Mouse (Mus musculus): ENCODE measurements around the gene Fam57a.

Fam57a gene

DNA sequence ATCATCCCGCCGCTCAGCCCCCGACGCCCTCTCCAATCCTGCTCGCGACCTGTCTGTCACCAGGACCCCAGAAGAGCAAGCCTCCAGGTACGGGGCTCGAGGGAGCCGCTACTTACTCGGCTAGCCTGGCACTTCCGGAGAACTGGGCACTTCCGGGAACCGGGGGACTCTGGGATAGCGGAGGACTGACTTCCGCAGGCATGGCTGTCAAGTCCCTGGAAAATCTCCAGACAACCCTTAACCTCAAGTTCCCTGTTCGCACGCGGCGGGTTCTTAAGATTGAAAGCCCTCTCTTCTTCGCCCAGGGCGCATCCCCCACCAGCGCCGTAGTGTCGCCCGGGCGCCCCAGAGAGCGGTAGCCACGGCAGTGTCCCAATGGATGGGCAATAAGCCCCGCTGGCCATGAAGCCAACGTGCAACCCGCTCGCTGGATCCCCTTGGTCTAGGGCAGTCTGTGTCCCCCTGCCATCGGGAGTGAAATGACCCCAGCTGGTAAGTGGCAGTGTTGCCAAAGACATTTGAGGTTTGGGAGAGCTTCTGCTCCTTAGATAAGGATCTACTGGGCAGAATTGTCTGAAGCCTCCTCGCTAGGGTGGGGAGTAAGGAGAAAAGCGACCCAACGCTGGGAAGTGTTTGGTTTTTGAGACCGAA, at the start of gene Fam57a, which contains the start of gene Vps53:
Gene Fam57a (plus strand): TSS at position 177 of the 651 bp plus-strand sequence.
Gene Vps53 (minus strand): TSS at position 153 of the 651 bp plus-strand sequence.
- peak; percentile 75 for DNase-seq

- no peak for DNase-seq
These were observed 48.6 kb upstream of the Fam57a start for GRCm38 (mm10) chr11:76130859-76131258.

DNA sequence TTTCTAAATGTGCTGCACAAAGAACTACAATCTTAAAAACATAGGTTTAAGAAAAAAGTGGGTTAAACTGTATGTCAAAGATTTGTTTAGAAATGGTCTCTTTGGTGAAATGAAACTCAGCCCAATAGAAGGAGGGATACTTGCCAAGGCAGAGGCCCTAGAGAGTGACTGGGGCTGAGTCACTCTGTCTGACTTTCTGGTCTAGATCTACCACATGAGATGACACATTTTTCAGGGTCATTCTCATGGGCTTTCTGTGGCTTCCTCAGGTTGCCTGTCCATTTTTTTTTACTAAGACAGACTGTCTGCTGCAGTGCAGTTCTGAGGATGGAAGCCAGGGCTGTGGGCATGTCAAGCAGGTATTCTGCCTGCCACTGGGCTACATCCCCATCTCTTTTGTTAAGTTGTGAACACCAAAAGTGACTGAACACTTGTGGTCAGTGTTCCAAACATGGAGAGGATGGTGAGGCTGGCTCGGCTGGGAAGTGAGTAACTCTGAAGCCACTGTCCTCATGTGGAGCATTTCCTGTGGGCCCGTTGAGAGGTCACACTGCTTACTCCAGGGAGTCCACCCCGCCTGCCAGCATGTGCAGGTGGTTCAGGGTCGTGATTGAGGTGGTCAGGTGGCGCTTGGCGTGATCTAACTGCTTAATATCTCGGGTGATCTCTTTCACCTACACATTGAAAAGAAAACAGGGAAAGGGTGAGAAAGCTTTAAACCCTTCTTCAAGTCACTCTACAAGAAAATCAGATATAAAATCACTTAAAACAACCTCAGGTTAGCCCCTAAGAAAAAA, 43.6 kb upstream of the Fam57a start:
- DNase-seq = no peak

GRCm38 (mm10) chr11:76137996-76138395, 41.5 kb upstream of the Fam57a start:
- no peak for DNase-seq

GRCm38 (mm10) chr11:76144386-76144785, 35.1 kb upstream of the Fam57a start:
- DNase-seq = no peak

GRCm38 (mm10) chr11:76145169-76145568, 34.3 kb upstream of the Fam57a start:
- no peak for DNase-seq

DNA sequence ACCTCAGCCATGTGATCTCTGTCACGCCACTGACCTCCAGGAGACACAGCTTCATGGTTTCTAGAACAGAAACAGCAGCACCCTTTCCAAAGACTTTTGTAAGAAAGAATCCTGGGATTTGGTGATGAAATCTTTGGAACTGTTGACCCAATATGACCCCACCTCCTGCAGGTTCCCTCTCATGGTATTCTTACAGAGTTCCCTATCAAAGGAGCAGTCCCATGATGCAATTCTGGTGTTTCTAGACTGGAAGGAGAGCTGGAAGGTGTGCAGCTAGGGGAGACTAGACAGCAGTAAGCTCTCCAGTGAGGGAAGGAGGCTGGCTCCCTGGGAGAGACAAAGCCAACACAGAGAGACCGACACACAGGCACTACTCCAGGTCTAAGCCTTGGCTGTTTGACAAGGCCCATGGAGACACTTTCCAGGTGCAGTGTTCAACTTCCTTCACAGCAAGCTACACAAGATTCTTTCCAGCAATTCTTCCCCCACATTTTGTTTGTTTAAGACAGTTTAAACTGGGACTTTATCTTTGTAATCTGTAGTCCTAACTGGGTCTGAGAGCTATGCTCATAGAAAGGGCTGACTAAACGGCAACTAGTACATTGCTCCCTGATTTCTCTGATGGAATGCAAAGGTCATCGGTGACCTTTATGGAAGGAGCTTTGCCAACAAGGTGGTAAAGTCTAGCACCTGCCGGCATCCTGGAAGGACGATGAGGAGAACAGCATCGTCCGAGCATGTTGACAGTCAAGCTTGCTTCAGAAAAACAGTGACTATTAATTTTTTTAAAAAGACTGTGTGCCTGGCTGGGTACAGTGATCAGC, 33.1 kb upstream of the Fam57a start:
- DNase-seq = no peak

DNA sequence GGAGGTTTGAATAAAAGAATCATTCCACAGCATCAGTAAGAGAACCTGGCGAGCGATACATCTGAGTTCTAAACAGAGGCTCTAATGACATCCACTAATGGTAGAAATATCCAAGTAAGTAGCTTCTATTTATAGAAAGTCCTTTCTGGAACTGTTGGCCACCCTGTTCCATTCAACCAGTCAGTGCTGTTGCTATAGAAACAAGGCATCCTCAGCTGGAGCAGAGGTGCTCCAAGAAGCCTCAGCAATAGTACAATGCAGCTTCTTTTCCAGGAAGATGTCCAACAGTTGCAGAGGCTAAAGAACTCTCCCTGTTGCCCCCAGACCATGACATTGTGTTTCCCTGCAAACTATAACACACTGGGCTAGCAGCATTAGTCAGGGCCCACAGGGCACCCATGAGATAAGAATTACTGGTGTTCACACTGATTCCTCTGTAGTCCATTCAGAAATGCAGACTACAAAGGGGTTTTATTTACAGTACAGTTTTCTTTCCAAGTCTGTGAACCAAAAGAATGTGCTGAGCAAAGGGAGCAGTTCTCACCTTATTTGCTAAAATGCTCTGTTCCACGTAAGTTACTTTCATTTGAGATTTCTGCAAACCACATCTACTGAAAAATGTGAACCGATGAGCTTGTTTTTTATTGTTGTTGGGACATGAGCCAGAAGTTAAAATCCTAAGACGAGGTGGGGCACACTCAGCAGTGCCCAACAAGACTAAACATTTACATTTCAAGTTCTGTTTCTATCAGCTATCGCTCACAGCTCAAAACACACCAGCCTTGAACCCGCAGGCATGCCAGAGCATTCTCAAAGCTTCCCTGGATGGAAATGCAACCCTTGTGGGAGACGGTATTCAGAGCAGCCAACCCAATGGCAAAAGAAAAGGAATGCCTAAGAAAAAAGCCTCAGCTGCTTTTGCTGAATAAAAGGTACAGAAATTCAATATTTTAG, 31.1 kb upstream of the Fam57a start:
- no peak for DNase-seq

DNA sequence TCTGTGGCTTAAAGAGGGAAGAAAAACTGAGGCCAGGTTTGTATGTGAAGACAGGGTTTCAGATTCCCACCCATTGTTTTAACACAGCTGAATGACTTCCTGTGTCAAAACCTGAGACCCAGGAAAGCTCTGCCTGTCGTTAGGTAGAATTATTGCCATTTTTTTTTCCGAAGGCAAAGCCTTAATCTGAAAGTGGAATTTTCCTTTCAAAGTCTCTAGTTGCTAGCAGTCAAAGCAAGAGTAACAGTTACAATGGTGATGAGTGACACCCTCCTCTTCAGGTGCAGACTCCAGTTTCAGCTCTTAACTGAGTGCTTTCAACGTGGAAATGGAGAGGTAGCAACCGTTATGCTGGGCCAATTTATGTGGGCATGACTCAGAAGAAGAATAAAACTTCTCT, 28.5 kb upstream of the Fam57a start:
- no peak for DNase-seq

GRCm38 (mm10) chr11:76153236-76153951, 26.1 kb upstream of the Fam57a start:
- peak; percentile 2 to 11 for DNase-seq

- no peak for DNase-seq
These were observed 25.3 kb upstream of the Fam57a start for GRCm38 (mm10) chr11:76154200-76154599.

DNA sequence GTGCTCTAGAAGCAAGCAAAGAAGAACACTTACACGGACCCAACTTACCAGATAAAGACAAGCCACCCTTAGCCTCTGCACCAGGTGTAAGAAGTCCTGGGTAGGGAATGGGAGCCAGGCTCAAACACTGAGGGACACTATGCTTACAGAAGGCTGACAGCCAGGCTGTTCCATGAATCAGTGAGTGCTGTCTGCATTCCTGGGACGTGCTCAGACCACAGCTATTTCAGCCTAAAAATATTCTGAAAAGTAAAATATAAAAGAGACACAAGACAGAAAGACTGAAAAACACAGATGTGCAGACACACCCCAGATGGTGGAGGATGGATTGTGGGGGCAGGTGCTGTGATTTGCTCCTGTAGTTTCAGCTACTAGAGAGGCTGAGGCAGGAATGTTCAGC, 24.6 kb upstream of the Fam57a start:
- no peak for DNase-seq

DNA sequence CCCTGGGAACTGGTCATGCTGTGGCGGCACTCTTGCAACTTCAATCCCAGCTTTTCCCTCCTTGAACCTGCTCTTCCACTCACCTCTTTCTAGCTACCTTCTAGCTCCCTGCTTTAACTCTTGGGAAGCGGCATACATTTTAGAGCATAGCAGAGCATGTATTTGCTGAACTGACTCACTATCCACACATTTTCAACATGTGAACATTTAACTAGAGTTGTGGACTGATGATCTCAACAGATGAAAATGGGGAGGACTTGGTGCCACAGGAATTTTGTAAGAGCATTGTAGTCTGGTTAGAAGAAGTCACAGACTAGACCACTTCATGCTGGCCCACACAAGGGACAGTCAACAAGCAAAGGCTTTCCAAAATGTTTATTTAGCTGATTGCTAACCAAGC, 21.1 kb upstream of the Fam57a start:
- no peak for DNase-seq

- no peak for DNase-seq
These were observed 19.2 kb upstream of the Fam57a start for GRCm38 (mm10) chr11:76160251-76160650.

DNA sequence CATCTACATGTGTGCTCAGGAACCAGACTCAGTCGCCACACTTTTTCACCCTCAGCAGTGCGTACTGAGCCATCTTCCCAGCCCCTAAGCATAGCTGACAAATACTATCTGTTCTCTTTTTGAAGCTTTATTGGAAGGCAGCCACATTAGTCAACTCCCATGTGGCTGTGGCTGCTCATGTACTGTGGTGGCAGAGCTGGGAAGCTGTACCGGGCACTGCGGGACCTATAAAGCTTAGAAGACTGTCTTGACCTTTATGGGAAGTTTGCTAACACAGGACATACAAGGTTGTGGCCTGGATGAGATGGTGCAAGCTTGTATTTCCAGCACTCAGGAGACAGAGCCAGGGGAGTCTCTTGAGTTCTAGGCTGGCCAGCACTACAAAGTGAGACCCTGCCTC, 12.8 kb upstream of the Fam57a start:
- DNase-seq = no peak

DNA sequence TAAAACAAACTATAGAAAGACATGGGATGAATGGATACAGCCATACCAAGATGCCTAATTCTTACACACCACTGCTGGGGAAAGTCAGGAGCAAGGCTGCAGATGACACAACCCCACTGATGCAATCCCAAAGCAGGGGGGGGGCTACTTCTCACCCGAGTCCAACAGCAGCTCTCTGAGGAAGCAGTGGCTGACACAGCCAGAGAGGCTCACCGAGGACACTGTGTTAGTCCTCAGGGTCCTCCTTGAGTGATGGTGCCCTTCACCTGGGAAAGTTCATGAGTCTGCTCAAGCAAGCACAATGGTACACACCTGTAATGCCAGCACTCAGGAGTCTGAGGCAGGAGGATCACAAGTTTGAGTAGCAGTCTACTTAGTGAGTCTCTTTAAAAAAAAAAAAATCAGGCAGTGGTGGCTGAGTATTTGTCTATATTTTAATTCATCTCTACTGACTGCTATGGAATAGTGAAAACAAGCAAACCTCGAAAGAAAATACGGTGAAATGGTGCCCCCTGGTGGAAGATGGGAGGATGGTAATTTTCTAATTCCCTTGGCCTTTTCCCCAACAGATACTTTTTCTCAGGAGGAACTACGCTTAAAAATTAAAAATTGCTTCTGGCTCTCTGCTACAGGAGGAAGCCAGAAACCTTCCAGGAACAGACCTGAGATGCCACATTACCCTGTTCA, 12.2 kb upstream of the Fam57a start:
- DNase-seq = peak; percentile 83 to 85

- no peak for DNase-seq
These were observed 10.5 kb upstream of the Fam57a start for GRCm38 (mm10) chr11:76168976-76169375.

DNA sequence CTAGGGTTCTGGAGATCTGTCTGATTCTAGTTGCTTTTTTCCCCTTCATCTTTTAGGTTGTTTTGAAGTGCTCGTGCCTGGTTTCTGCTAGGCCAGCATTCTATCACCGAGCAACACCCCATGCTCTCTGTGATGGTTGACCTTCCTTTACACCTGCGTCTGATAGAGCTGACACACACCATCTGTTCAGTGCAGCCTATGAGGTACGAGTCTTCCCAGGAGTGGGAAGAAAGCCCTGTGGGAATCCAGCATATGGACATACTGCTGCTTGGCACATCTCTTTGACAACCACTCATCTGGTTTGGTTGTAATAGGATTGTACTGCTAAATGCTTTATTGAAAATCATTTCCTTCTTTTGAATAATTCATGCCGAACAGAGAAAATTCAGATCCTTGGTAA, 9.3 kb upstream of the Fam57a start:
- DNase-seq = no peak

DNA sequence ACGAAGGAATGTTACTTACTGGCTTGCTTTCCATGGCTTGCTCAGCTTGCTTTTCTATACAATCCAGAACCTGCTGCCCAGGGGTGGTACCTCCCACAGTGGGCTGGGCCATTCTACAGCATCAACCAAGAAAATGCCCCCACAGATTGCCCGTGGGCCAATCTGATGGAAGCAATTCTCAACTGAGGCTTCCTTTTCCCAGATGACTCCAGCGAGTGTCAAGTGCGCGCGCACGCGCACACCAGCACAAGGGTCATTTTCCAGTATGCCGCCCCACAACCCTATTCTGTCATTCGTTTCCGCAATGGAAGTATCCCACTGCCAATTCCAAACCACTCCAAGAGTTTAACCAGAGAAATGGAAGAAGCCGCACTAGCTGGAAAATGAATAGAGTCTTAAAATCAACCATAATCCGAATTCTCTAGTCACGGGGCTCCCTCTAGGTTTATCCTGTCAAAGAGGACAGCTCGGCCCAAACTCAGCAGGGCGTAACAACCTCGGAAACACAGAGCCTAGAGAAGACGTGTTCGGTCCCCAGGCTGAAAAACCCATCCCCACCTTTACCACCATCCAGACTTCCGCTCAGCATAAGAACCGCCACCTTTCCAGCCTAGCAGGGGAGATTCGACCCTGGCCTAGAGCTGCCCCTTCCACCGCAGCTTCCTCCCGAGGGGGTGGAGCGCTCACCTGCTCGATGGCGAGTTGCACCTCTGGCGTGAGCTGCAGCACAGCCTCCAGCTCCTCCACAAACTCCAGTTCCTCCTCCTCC, 561 bp upstream of the Fam57a start:
- no peak for DNase-seq

DNA sequence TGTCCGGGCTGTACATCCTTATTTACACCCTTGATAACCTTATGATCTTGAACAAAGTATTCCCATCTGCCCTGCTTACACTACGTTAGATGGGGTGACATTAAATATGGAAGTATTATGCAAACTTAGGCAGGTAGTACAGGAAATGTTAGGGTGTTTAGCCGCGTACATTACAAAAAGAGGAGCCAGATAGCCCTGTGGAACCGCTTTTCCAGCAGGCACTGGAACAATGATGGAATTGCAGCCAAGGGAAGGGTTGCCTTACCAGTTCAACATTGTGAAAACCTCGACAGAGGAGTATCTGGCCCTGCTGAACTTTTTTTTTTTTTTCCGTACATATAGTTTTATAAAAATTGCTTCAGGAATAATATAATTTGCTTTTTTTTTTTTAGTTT, 672 bp downstream of the Fam57a start:
- no peak for DNase-seq

Measured in B cell, adult 2 months (primary cell).